In genomic region chr13:49461458-49462132, GRCm38 (mm10) we compare ENCODE assay signal across 10 mouse cellular contexts. TPM values are rescaled to one million over a fixed set of nuclear protein-coding genes. Genes with fewer than 3 reads are reported as not detected.
A peak's percentile ranks its signal among the peaks of the same experiment; 100 is the strongest.
DNase-seq lines count a peak whose midpoint lies in the region; ATAC-seq and TF ChIP-seq lines count a peak whose summit lies in the region.
"Had no signal": no experiment of that assay in that cellular context is flagged by ENCODE, and none has a peak within 500 bp of the region (broad histone marks: within the 10 kb centered on the region; RNA-seq: fewer than 3 reads in every experiment).

No protein-coding gene starts in this region.

- no peak for ATAC-seq in kidney, embryonic 16.5 days (ENCODE audit: low FRiP score, low TSS enrichment)
- no peak for ATAC-seq in neural tube, embryonic 15.5 days (ENCODE audit: low FRiP score)

- peaks cover 10% of the 10 kb centered on the region for H3K4me1 ChIP-seq in kidney, adult 2 months (ENCODE audit: control insufficient read depth, insufficient read depth, low read length)
- H3K4me1 ChIP-seq in kidney, embryonic 16.5 days (ENCODE audit: insufficient read depth, low read length): no peaks in the 10 kb centered on the region
- H3K4me1 ChIP-seq in cortical plate, adult 2 months (ENCODE audit: control insufficient read depth, insufficient read depth, low read length): peaks cover 7% of the 10 kb centered on the region; the same call in 1 of the 2 replicates
- no peaks in the 10 kb centered on the region for H3K4me1 ChIP-seq in neural tube, embryonic 15.5 days
- H3K4me1 ChIP-seq: hindbrain, embryonic 12.5 days had no signal

- no peak for TF ChIP-seq CTCF in kidney, adult 2 months (conservative IDR thresholded peaks at IDR 0.05; ENCODE audit: insufficient read depth, insufficient read length, low read depth, low read length)
- TF ChIP-seq CTCF in cortical plate, adult 2 months (IDR thresholded peaks at IDR 0.05; ENCODE audit: extremely low read depth, insufficient read depth, low read length): no peak

- H3K27ac ChIP-seq in kidney, adult 2 months (ENCODE audit: insufficient read depth, low read depth, low read length): peak overlapping the region; percentile 15
- no peak overlapping the region for H3K27ac ChIP-seq in kidney, embryonic 16.5 days (ENCODE audit: low read length)
- peak overlapping the region; percentile 71; the same call in 1 of the 2 replicates for H3K27ac ChIP-seq in cortical plate, adult 2 months (ENCODE audit: insufficient read depth, low read length)
- peak overlapping the region; percentile 54 for H3K27ac ChIP-seq in neural tube, embryonic 15.5 days (replicated peaks)

- no peaks in the 10 kb centered on the region for H3K36me3 ChIP-seq in kidney, adult 2 months (ENCODE audit: control insufficient read depth, insufficient read depth, low read length)
- peaks cover 38% of the 10 kb centered on the region for H3K36me3 ChIP-seq in kidney, embryonic 16.5 days (ENCODE audit: insufficient read depth, low read length)
- peaks cover 51% of the 10 kb centered on the region for H3K36me3 ChIP-seq in neural tube, embryonic 15.5 days

- WGBS in kidney, adult 2 months: 52% methylated on average over 15 of the region's 15 CpGs
- 84% methylated on average over 15 of the region's 15 CpGs for WGBS in kidney, embryonic 16.5 days
- 76% methylated on average over 15 of the region's 15 CpGs for WGBS in neural tube, embryonic 15.5 days

- H3K9ac ChIP-seq in kidney, embryonic 16.5 days (replicated peaks; ENCODE audit: low read length): no peak overlapping the region
- no peak overlapping the region for H3K9ac ChIP-seq in neural tube, embryonic 15.5 days (replicated peaks)
- H3K9ac ChIP-seq: hindbrain, embryonic 12.5 days had no signal

- no peak overlapping the region for H3K4me3 ChIP-seq in kidney, adult 2 months (ENCODE audit: insufficient read depth, low read depth, low read length)
- no peak overlapping the region for H3K4me3 ChIP-seq in kidney, embryonic 16.5 days (ENCODE audit: low read length)
- H3K4me3 ChIP-seq in cortical plate, adult 2 months (ENCODE audit: insufficient read depth, low read length): no peak overlapping the region
- no peak overlapping the region for H3K4me3 ChIP-seq in neural tube, embryonic 15.5 days (replicated peaks)
- H3K4me3 ChIP-seq: hindbrain, embryonic 12.5 days had no signal

- peak; percentile 90 for DNase-seq in kidney, adult 2 months
- DNase-seq in kidney, adult 9 months: peak; percentile 92
- no peak for DNase-seq in spleen, postnatal 4 days (ENCODE audit: low spot score in 2 of 2)
- no peak for DNase-seq in retina, postnatal 1 day
- DNase-seq: liver; right cerebral cortex, postnatal 14 days had no signal

- TF ChIP-seq POLR2A in kidney, adult 2 months (IDR thresholded peaks at IDR 0.05; ENCODE audit: low read depth, low read length): no peak
- TF ChIP-seq POLR2A in cortical plate, adult 2 months (IDR thresholded peaks at IDR 0.05; ENCODE audit: extremely low read depth, insufficient read depth, low read length): no peak

- no peaks in the 10 kb centered on the region for H3K9me3 ChIP-seq in kidney, embryonic 16.5 days (ENCODE audit: low read length)
- H3K9me3 ChIP-seq in neural tube, embryonic 15.5 days (replicated peaks): no peaks in the 10 kb centered on the region
- H3K9me3 ChIP-seq: hindbrain, embryonic 12.5 days had no signal

- H3K4me2 ChIP-seq in kidney, embryonic 16.5 days (replicated peaks; ENCODE audit: low read depth, low read length): no peak overlapping the region
- H3K4me2 ChIP-seq in neural tube, embryonic 15.5 days: no peak overlapping the region
- H3K4me2 ChIP-seq: hindbrain, embryonic 12.5 days had no signal

- no peaks in the 10 kb centered on the region for H3K27me3 ChIP-seq in kidney, adult 2 months (replicated peaks; ENCODE audit: control insufficient read depth, insufficient read depth, low read length)
- no peaks in the 10 kb centered on the region for H3K27me3 ChIP-seq in kidney, embryonic 16.5 days (ENCODE audit: insufficient read depth, low read length)
- H3K27me3 ChIP-seq in neural tube, embryonic 15.5 days (replicated peaks): no peaks in the 10 kb centered on the region
- H3K27me3 ChIP-seq: hindbrain, embryonic 12.5 days had no signal

RNA-seq across cellular contexts. Expression of gene Tes3-ps, which starts 31.5 kb away (rescaled TPM):
- not detected in 2 replicates for polyA plus RNA-seq in kidney, adult 2 months (2012; rRNA removed)
- polyA plus RNA-seq in kidney, embryonic 16.5 days (2015; fragmentation: Nextera tagmentation; extraction: Ambion mirVana): 0.76 and 1.9 TPM in 2 replicates
- 0.38 and 0.40 TPM in 2 replicates for polyA plus RNA-seq in cortical plate, adult 2 months (2012; rRNA removed)
- polyA plus RNA-seq in neural tube, embryonic 15.5 days (2015; fragmentation: Nextera tagmentation; extraction: Ambion mirVana): 0.58 and 0.72 TPM in 2 replicates

RNA-seq across cellular contexts. Expression of gene Ippk, which starts 40.5 kb away (rescaled TPM):
- 6.5 and 7.1 TPM in 2 replicates for polyA plus RNA-seq in kidney, adult 2 months (2012; rRNA removed)
- 17.4 and 17.9 TPM in 2 replicates for polyA plus RNA-seq in kidney, embryonic 16.5 days (2015; fragmentation: Nextera tagmentation; extraction: Ambion mirVana)
- polyA plus RNA-seq in cortical plate, adult 2 months (2012; rRNA removed): 11.2 and 12.3 TPM in 2 replicates
- polyA plus RNA-seq in neural tube, embryonic 15.5 days (2015; fragmentation: Nextera tagmentation; extraction: Ambion mirVana): 13.1 and 13.6 TPM in 2 replicates

RNA-seq across cellular contexts. Expression of gene Ecm2, which starts 43.0 kb away (rescaled TPM):
- polyA plus RNA-seq in kidney, adult 2 months (2012; rRNA removed): 2.0 and 3.0 TPM in 2 replicates
- polyA plus RNA-seq in kidney, embryonic 16.5 days (2015; fragmentation: Nextera tagmentation; extraction: Ambion mirVana): 1.1 and 1.3 TPM in 2 replicates
- polyA plus RNA-seq in cortical plate, adult 2 months (2012; rRNA removed): 3.5 and 3.8 TPM in 2 replicates
- polyA plus RNA-seq in neural tube, embryonic 15.5 days (2015; fragmentation: Nextera tagmentation; extraction: Ambion mirVana): 1.9 and 2.2 TPM in 2 replicates

Comparison
In these comparisons a context has a peak if more than half of its experiments do, and no peak if none do; other contexts are left out.
1. DNase-seq: peak in kidney, adult 2 months (single experiment) and kidney, adult 9 months (single experiment); none in spleen, postnatal 4 days (0 of 2) and retina, postnatal 1 day (single experiment).